Mouse (Mus musculus): Measurements from ENCODE around the gene Rab44. TPM values are rescaled to one million over a fixed set of nuclear protein-coding genes. Genes with fewer than 3 reads are reported as not detected.

Gene Rab44
- polyA plus RNA-seq, 1 experiment from 2014 or later: 0.39 TPM

DNA sequence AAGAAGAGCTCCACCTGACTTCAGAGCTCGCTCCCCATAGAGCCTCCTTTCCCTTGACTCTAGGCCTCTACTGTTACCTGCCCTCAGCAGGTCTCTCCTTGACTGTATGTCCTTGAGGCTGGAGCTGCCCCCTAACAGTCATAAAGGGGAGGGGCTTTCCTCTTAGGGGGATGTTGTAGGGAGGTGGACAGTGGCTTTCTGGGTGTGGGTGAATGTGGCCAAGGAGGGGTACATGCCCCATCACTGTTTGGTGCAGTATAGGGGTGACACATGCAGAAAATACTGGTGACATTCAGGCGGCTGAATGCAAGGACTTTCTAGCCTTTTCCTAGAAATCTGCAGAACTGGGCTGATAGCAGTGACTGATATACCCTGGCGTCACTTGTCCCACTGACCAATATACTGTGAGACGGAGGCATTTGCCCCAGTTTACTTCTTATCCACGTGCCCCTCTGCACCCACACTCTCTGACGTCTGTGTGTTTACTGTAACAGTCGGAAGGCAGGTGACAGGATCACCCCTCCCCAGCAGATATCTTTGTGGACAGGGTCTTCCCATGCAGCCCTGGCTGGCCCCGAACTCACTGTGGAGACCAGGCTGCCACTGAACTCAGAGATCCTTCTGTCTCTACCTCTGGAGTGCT is 3.2 kb downstream of the Rab44 start:
- H3K4me2 ChIP-seq (replicated peaks; ENCODE audit: low read depth, low read length): no peak overlapping the region
- no peak for ATAC-seq (ENCODE audit: low FRiP score, low TSS enrichment)
- H3K9me3 ChIP-seq (ENCODE audit: control insufficient read depth, low read length): no peaks in the 10 kb centered on the region
- H3K36me3 ChIP-seq (ENCODE audit: control insufficient read depth, insufficient read depth, low read length): no peaks in the 10 kb centered on the region
- no peak overlapping the region for H3K4me3 ChIP-seq (ENCODE audit: low read length)
- no peak overlapping the region for H3K9ac ChIP-seq (ENCODE audit: low read depth, low read length)
- H3K27ac ChIP-seq (ENCODE audit: low read depth, low read length): no peak overlapping the region
- no peaks in the 10 kb centered on the region for H3K27me3 ChIP-seq (ENCODE audit: control insufficient read depth, insufficient read depth, low read length)
- H3K4me1 ChIP-seq (ENCODE audit: control insufficient read depth, insufficient read depth, low read length): no peaks in the 10 kb centered on the region
- 80% methylated on average over 8 of the region's 8 CpGs for WGBS

DNA sequence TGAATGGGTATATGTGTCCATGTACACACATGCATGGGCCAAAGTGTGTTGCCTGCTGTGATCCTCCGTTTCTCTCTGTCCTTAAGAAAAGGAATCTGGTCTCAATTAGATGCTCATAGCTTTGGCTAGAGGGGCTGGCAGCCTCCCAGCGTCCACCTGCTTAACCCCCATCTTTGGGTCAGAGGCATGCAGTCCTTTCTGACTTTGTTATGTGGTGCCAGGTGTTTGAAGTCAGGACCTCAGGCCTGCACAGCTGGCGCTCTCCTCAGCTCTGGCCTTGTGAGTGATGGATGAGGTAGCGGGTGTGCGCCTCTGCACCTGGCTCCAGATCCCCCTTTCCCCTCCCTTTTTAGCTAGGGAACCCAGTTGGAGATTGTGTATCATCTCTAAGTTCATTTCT is 4.1 kb downstream of the Rab44 start:
- no peak overlapping the region for H3K9ac ChIP-seq (ENCODE audit: low read depth, low read length)
- H3K9me3 ChIP-seq (ENCODE audit: control insufficient read depth, low read length): no peaks in the 10 kb centered on the region
- H3K4me3 ChIP-seq (ENCODE audit: low read length): no peak overlapping the region
- WGBS: 42% methylated on average over 5 of the region's 5 CpGs
- no peaks in the 10 kb centered on the region for H3K36me3 ChIP-seq (ENCODE audit: control insufficient read depth, insufficient read depth, low read length)
- H3K4me2 ChIP-seq (replicated peaks; ENCODE audit: low read depth, low read length): no peak overlapping the region
- no peak for ATAC-seq (ENCODE audit: low FRiP score, low TSS enrichment)
- no peaks in the 10 kb centered on the region for H3K4me1 ChIP-seq (ENCODE audit: control insufficient read depth, insufficient read depth, low read length)
- no peak overlapping the region for H3K27ac ChIP-seq (ENCODE audit: low read depth, low read length)
- no peaks in the 10 kb centered on the region for H3K27me3 ChIP-seq (ENCODE audit: control insufficient read depth, insufficient read depth, low read length)

DNA sequence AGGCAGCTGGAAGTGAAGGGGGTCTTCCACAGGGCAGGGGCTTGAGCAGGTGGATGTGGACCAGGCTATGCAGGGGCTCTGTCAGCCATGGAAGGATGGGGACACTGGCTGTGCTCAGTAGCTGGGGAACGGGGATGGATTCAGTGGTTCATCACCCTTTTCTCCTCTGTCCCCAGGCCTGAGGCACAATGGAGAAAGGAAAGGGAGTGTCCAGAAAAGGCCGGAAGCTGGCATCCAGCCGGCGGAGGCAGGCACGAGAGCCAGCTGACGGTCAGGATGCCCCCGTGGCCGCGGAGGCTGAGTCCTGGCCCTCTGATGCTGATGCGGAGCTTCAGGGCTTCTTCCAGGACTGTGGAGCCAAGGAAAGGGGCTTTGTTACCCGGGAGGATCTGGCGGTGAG is 6.7 kb downstream of the Rab44 start:
- no peak for ATAC-seq (ENCODE audit: low FRiP score, low TSS enrichment)
- WGBS: 65% methylated on average over 12 of the region's 12 CpGs
- H3K27me3 ChIP-seq (ENCODE audit: control insufficient read depth, insufficient read depth, low read length): no peaks in the 10 kb centered on the region
- H3K9me3 ChIP-seq (ENCODE audit: control insufficient read depth, low read length): no peaks in the 10 kb centered on the region
- no peak overlapping the region for H3K4me2 ChIP-seq (replicated peaks; ENCODE audit: low read depth, low read length)
- H3K27ac ChIP-seq (ENCODE audit: low read depth, low read length): no peak overlapping the region
- H3K36me3 ChIP-seq (ENCODE audit: control insufficient read depth, insufficient read depth, low read length): no peaks in the 10 kb centered on the region
- H3K4me3 ChIP-seq (ENCODE audit: low read length): no peak overlapping the region
- no peak overlapping the region for H3K9ac ChIP-seq (ENCODE audit: low read depth, low read length)
- H3K4me1 ChIP-seq (ENCODE audit: control insufficient read depth, insufficient read depth, low read length): no peaks in the 10 kb centered on the region

DNA sequence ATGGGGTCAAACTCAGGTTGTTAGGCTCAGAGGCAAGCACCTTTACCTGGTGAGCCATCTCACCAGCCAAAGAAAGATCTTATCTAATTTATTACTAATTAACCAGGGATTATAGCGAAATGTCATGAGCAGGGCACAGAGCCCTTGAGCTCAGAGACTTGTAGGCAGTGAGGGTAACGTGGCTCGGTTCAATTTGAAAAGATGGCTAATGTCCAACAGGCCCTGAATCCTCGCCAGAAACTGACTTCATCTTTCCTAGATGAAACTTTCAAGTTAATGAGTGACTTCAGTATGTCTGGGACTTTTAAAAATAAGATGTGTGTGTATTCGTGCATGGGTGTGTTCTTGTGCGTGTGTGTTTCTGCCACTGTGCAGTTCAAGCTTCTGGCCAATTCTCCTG is 8.9 kb downstream of the Rab44 start:
- 66% methylated on average over 6 of the region's 6 CpGs for WGBS
- ATAC-seq (ENCODE audit: low FRiP score, low TSS enrichment): no peak
- Histone ChIP-seq H3K27me3 (ENCODE audit: control insufficient read depth, insufficient read depth, low read length) (no peaks in the 10 kb centered on the region), H3K4me3 (ENCODE audit: low read length) (no peak overlapping the region), H3K9me3 (ENCODE audit: control insufficient read depth, low read length) (no peaks in the 10 kb centered on the region), H3K9ac (ENCODE audit: low read depth, low read length) (no peak overlapping the region), H3K36me3 (ENCODE audit: control insufficient read depth, insufficient read depth, low read length) (no peaks in the 10 kb centered on the region), H3K4me1 (ENCODE audit: control insufficient read depth, insufficient read depth, low read length) (no peaks in the 10 kb centered on the region), H3K27ac (ENCODE audit: low read depth, low read length) (peak overlapping the region; percentile 39; the same call in 1 of the 2 replicates), H3K4me2 (replicated peaks; ENCODE audit: low read depth, low read length) (no peak overlapping the region)

DNA sequence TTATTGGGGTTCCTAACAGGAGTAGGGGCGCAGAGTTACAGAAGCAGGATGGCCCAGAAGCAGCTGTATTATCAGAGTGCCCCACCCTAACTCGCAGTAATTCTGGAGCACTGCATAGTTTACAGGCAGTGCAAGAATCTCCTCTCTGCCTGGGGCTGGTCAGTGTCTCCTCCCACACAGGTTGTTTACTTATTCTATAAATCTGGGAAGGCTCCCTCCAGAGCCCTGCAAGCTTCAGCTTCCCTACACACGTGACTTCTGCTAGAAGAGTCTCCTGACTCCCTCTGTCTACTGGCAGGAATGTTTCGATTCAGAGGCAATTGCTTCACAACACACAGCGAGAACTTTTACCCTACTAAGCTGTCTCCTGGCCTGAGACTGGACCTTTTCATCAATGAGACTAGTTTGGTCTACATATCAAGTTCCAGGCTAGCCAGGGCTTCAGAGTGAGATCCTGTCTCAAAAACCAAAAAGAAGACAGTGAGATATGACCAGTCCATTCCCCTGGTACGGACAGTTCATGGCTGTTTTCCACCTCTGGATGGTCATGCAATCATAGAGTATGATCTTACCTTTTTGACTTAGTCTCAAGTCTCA is 9.7 kb downstream of the Rab44 start:
- H3K36me3 ChIP-seq (ENCODE audit: control insufficient read depth, insufficient read depth, low read length): no peaks in the 10 kb centered on the region
- H3K4me1 ChIP-seq (ENCODE audit: control insufficient read depth, insufficient read depth, low read length): no peaks in the 10 kb centered on the region
- peak; percentile 87 for ATAC-seq (ENCODE audit: low FRiP score, low TSS enrichment)
- H3K9me3 ChIP-seq (ENCODE audit: control insufficient read depth, low read length): no peaks in the 10 kb centered on the region
- no peak overlapping the region for H3K4me2 ChIP-seq (replicated peaks; ENCODE audit: low read depth, low read length)
- no peak overlapping the region for H3K4me3 ChIP-seq (ENCODE audit: low read length)
- H3K9ac ChIP-seq (ENCODE audit: low read depth, low read length): no peak overlapping the region
- WGBS: 47% methylated on average over 6 of the region's 6 CpGs
- no peaks in the 10 kb centered on the region for H3K27me3 ChIP-seq (ENCODE audit: control insufficient read depth, insufficient read depth, low read length)
- H3K27ac ChIP-seq (ENCODE audit: low read depth, low read length): peak overlapping the region; percentile 39; the same call in 1 of the 2 replicates

DNA sequence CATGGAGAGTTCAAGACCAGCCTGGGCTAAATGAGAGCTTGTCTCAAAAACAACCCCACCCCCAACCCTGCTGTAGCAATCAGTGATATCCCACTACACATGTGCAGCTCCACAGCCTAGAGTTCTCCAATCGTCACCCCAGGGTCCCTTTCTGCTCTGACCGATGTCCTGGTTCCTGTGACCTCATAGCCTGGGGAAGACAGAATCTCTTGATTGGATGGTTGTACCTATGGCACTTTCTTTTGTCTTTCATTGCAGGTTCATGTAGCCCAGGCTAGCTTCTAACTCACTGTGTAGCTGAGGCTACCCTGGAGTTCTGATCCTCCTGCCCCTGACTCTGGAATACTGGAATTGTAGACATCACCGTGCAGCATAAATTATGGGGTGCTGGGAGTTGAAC is 12.6 kb downstream of the Rab44 start:
- no peak for ATAC-seq (ENCODE audit: low FRiP score, low TSS enrichment)
- no peaks in the 10 kb centered on the region for H3K36me3 ChIP-seq (ENCODE audit: control insufficient read depth, insufficient read depth, low read length)
- no peaks in the 10 kb centered on the region for H3K9me3 ChIP-seq (ENCODE audit: control insufficient read depth, low read length)
- no peaks in the 10 kb centered on the region for H3K27me3 ChIP-seq (ENCODE audit: control insufficient read depth, insufficient read depth, low read length)
- H3K4me3 ChIP-seq (ENCODE audit: low read length): no peak overlapping the region
- H3K27ac ChIP-seq (ENCODE audit: low read depth, low read length): no peak overlapping the region
- 91% methylated on average over 3 of the region's 3 CpGs for WGBS
- H3K4me1 ChIP-seq (ENCODE audit: control insufficient read depth, insufficient read depth, low read length): no peaks in the 10 kb centered on the region
- no peak overlapping the region for H3K4me2 ChIP-seq (replicated peaks; ENCODE audit: low read depth, low read length)
- H3K9ac ChIP-seq (ENCODE audit: low read depth, low read length): no peak overlapping the region

DNA sequence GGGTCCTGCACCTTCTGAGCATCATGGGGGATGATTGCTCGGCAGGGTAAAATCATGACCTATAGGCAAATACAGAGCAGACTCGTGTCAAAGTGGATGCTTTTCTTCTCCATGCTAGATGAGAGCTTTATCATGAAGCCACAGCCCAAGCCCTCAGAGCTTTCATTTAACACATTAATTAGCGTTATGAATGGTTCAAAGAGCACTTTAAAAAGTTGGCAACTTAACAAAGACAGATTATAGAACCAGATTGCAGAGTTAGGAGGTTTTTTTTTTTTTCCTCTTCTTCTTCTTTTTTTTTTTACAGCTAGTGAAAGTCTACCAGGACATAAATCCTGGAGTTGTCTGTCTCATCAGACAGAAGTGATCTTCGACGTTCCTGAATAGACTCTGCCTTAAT is 15.4 kb downstream of the Rab44 start:
- Histone ChIP-seq H3K9me3 (ENCODE audit: control insufficient read depth, low read length) (no peaks in the 10 kb centered on the region), H3K27ac (ENCODE audit: low read depth, low read length) (no peak overlapping the region), H3K27me3 (ENCODE audit: control insufficient read depth, insufficient read depth, low read length) (no peaks in the 10 kb centered on the region), H3K36me3 (ENCODE audit: control insufficient read depth, insufficient read depth, low read length) (no peaks in the 10 kb centered on the region), H3K4me2 (replicated peaks; ENCODE audit: low read depth, low read length) (no peak overlapping the region), H3K4me3 (ENCODE audit: low read length) (no peak overlapping the region), H3K9ac (ENCODE audit: low read depth, low read length) (no peak overlapping the region), H3K4me1 (ENCODE audit: control insufficient read depth, insufficient read depth, low read length) (no peaks in the 10 kb centered on the region)
- 68% methylated on average over 5 of the region's 5 CpGs for WGBS
- no peak for ATAC-seq (ENCODE audit: low FRiP score, low TSS enrichment)

DNA sequence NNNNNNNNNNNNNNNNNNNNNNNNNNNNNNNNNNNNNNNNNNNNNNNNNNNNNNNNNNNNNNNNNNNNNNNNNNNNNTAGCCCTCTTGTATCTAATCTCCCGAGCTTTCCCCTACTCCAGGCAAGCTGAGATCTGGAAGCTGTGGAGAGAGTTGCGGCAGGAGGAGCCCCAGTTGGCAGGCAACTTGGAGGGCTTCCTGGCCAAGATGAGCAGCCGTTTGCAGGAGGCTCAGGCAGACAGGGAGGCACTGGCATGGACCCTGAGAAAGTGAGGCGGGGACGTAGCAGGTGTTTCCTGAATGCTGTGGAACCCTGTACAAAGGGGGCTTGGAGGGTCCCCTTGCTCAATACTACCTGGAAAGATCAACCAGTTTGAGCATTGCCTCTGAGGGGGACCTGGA is 21.1 kb downstream of the Rab44 start:
- 78% methylated on average over 5 of the region's 5 CpGs for WGBS
- H3K4me2 ChIP-seq (replicated peaks; ENCODE audit: low read depth, low read length): no peak overlapping the region
- H3K27ac ChIP-seq (ENCODE audit: low read depth, low read length): no peak overlapping the region
- 0 out of 2 replicates have a peak, but pooled peaks cover 2% of the 10 kb centered on the region for H3K4me1 ChIP-seq (ENCODE audit: control insufficient read depth, insufficient read depth, low read length)
- no peaks in the 10 kb centered on the region for H3K9me3 ChIP-seq (ENCODE audit: control insufficient read depth, low read length)
- no peak for ATAC-seq (ENCODE audit: low FRiP score, low TSS enrichment)
- H3K4me3 ChIP-seq (ENCODE audit: low read length): no peak overlapping the region
- no peak overlapping the region for H3K9ac ChIP-seq (ENCODE audit: low read depth, low read length)
- no peaks in the 10 kb centered on the region for H3K27me3 ChIP-seq (ENCODE audit: control insufficient read depth, insufficient read depth, low read length)
- H3K36me3 ChIP-seq (ENCODE audit: control insufficient read depth, insufficient read depth, low read length): no peaks in the 10 kb centered on the region

DNA sequence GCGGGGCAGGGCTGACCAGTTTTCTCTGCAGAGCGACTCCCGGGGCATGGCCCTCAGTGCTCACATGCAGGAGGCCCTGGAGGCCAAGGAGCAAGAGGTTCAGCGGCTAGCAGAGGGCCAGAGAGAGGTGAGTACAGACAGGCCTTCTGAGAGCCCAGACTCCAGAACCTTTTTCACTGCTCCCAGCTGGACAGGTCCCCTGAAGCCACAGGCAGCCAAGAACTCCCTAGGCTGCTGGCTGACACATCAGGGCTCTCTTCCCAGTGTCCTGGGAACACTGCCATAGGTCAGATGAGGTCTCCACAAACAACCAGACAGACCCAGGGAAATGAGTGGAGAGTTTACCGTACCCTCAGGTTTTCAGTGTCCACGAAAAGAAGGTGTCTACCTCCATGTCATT is 22.3 kb downstream of the Rab44 start:
- Histone ChIP-seq H3K9ac (ENCODE audit: low read depth, low read length) (no peak overlapping the region), H3K4me2 (replicated peaks; ENCODE audit: low read depth, low read length) (no peak overlapping the region), H3K9me3 (ENCODE audit: control insufficient read depth, low read length) (no peaks in the 10 kb centered on the region), H3K27me3 (ENCODE audit: control insufficient read depth, insufficient read depth, low read length) (no peaks in the 10 kb centered on the region), H3K4me3 (ENCODE audit: low read length) (no peak overlapping the region), H3K36me3 (ENCODE audit: control insufficient read depth, insufficient read depth, low read length) (no peaks in the 10 kb centered on the region), H3K4me1 (ENCODE audit: control insufficient read depth, insufficient read depth, low read length) (0 out of 2 replicates have a peak, but pooled peaks cover 2% of the 10 kb centered on the region), H3K27ac (ENCODE audit: low read depth, low read length) (no peak overlapping the region)
- WGBS: 58% methylated on average over 6 of the region's 6 CpGs
- no peak for ATAC-seq (ENCODE audit: low FRiP score, low TSS enrichment)

All from kidney, embryonic 14.5 days (tissue).